Mouse (Mus musculus) lung, postnatal 10 days (tissue): ENCODE results near the gene Hlf.

Source experiments
- DNase-seq: peaks from one replicate; pipeline ENCODE4 v3.0.0; 2021

Gene Hlf

GRCm38 (mm10) chr11:90334816-90335215, 55.9 kb downstream of the Hlf start:
- DNase-seq = peak; percentile 37

GRCm38 (mm10) chr11:90332737-90333136, 58.0 kb downstream of the Hlf start:
- DNase-seq = no peak

GRCm38 (mm10) chr11:90330202-90330694, 60.4 kb downstream of the Hlf start:
- no peak for DNase-seq

- peak; percentile 40 for DNase-seq
Measured at GRCm38 (mm10) chr11:90326836-90327235, 63.9 kb downstream of the Hlf start.

GRCm38 (mm10) chr11:90326146-90326545, 64.5 kb downstream of the Hlf start:
- DNase-seq = no peak

GRCm38 (mm10) chr11:90324597-90324996, 66.1 kb downstream of the Hlf start:
- DNase-seq = no peak

- DNase-seq = peak; percentile 23
Measured at GRCm38 (mm10) chr11:90320922-90321321, 69.8 kb downstream of the Hlf start.

GRCm38 (mm10) chr11:90317482-90317881, 73.2 kb downstream of the Hlf start:
- peak; percentile 66 for DNase-seq

- no peak for DNase-seq
Measured at GRCm38 (mm10) chr11:90314606-90315005, 76.1 kb downstream of the Hlf start.

GRCm38 (mm10) chr11:90306993-90307392, 83.7 kb downstream of the Hlf start:
- DNase-seq = peak; percentile 74

GRCm38 (mm10) chr11:90306067-90306466, 84.6 kb downstream of the Hlf start:
- no peak for DNase-seq

GRCm38 (mm10) chr11:90294622-90295021, 96.1 kb downstream of the Hlf start:
- DNase-seq = no peak

- no peak for DNase-seq
Measured at GRCm38 (mm10) chr11:90292766-90293165, 97.9 kb downstream of the Hlf start.

- DNase-seq = no peak
Measured at GRCm38 (mm10) chr11:90291156-90291555, 99.5 kb downstream of the Hlf start.

- no peak for DNase-seq
Measured at GRCm38 (mm10) chr11:90286550-90287154, 104.0 kb downstream of the Hlf start.
